Mouse (Mus musculus) neural tube, embryonic 11.5 days (tissue): ENCODE data around the gene Shisal1. TPM values are rescaled to one million over a fixed set of nuclear protein-coding genes. Genes with fewer than 3 reads are reported as not detected.

Source experiments
- ATAC-seq: fragments of 200-750 bp; cut with Nextera tagmentation; 2 replicates; pipeline ENCODE4 v1.8.0; 2017; ENCODE audit warnings: moderate number of reproducible peaks, mild to moderate bottlenecking, moderate TSS enrichment, moderate library complexity; ENCODE audit not compliant: insufficient read depth, low FRiP score, low TSS enrichment
- DNase-seq: peaks from one replicate; pipeline ENCODE4 v3.0.0-alpha.2; 2015; ENCODE audit warnings: low spot score
- H3K27ac ChIP-seq: fragments of 300-500 bp; sonication (generic); 2 replicates; pipeline ENCODE4 v1.5.1; 2014; ENCODE audit warnings: low read depth, mild to moderate bottlenecking, low read length
- H3K27me3 ChIP-seq: fragments of 300-500 bp; sonication (generic); 2 replicates; pipeline ENCODE4 v1.6.1; 2014; ENCODE audit warnings: mild to moderate bottlenecking, low read length, mixed read lengths; ENCODE audit not compliant: control insufficient read depth, insufficient read depth
- H3K36me3 ChIP-seq: fragments of 300-500 bp; sonication (generic); 2 replicates; pipeline ENCODE4 v1.6.1; 2014; ENCODE audit warnings: mild to moderate bottlenecking, low read length, moderate library complexity, mixed read lengths; ENCODE audit not compliant: control insufficient read depth, insufficient read depth
- H3K4me1 ChIP-seq: fragments of 300-500 bp; sonication (generic); 2 replicates; pipeline ENCODE4 v1.6.1; 2014; ENCODE audit warnings: low read length, mixed read lengths; ENCODE audit not compliant: control insufficient read depth, insufficient read depth
- H3K4me2 ChIP-seq: fragments of 300-500 bp; sonication (generic); 2 replicates; pipeline ENCODE4 v1.6.1; 2014; ENCODE audit warnings: low read depth, mild to moderate bottlenecking, moderate library complexity
- H3K4me3 ChIP-seq: fragments of 300-500 bp; sonication (generic); 2 replicates; pipeline ENCODE4 v1.5.1; 2014; ENCODE audit warnings: low read depth, low read length
- H3K9ac ChIP-seq: fragments of 300-500 bp; sonication (generic); 2 replicates; pipeline ENCODE4 v1.6.1; 2014; ENCODE audit warnings: mild to moderate bottlenecking, low read length
- H3K9me3 ChIP-seq: fragments of 300-500 bp; sonication (generic); 2 replicates; pipeline ENCODE4 v1.6.1; 2016; ENCODE audit warnings: low read length; ENCODE audit not compliant: control insufficient read depth
- WGBS: fragments of 180-500 bp; shearing (Covaris S2); extraction: QIAGEN DNeasy Blood & Tissue Kit; methylation state at CpG from one replicate; pipeline ENCODE4 v1.1.7; 2014; 5-methylcytosine and 5-hydroxymethylcytosine counted together
- polyA plus RNA-seq: library from polyadenylated mRNA; unstranded; fragments of >200 nt; fragmentation: Nextera tagmentation; extraction: Ambion mirVana; gene quantifications from 2 replicates; pipeline ENCODE4 v1.2.1, GENCODE M21; 2014

Shisal1 gene
- polyA plus RNA-seq, 1 experiment from 2014 or later = 7.3 TPM

DNA sequence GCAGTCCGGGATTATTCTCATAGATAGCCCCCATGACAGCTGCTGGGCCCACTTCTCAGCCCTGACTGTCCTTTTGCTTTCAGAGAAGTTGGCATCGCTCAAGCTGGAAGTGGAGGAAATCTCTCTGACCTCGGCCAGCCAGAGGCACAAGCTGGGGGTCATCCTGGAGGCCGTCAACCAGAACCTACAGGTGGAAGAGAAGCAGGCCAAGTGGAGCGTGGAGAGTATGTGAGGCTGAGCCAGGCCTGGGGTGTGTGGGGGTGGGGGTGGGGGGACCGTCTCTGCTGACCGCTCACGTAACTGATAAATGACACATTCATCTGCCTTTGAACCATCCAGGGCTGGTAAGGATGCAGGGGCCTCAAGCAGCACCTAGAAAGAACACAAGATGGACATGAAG, 117.0 kb downstream of the Shisal1 start:
- Histone ChIP-seq H3K4me1 (no peaks in the 10 kb centered on the region), H3K9me3 (no peaks in the 10 kb centered on the region), H3K27me3 (no peaks in the 10 kb centered on the region), H3K36me3 (no peaks in the 10 kb centered on the region), H3K9ac (no peak overlapping the region), H3K4me3 (no peak overlapping the region), H3K27ac (no peak overlapping the region), H3K4me2 (no peak overlapping the region)
- no peak for DNase-seq
- ATAC-seq = no peak
- 84% methylated on average over 8 of the region's 8 CpGs for WGBS

Other genes with a start within 250 kb of the Shisal1 start
- 10.4 and 12.1 TPM in 2 replicates for gene Parvb, start 215.1 kb downstream of the Shisal1 start, polyA plus RNA-seq
- gene Parvg, start 123.1 kb downstream of the Shisal1 start, polyA plus RNA-seq = 0.53 and 0.78 TPM in 2 replicates
- gene Rtl6, start 110.7 kb upstream of the Shisal1 start, polyA plus RNA-seq = 25.0 and 28.7 TPM in 2 replicates
- gene Prr5, start 222.5 kb upstream of the Shisal1 start, polyA plus RNA-seq = 17.5 and 19.3 TPM in 2 replicates